Mouse (Mus musculus) spleen, postnatal 36 days (tissue): Measurements from ENCODE around the gene Abcc4.

Source experiments
- DNase-seq, 2 experiments: peaks; one replicate each; pipeline ENCODE4 v3.0.0; 2022; ENCODE audit warnings: low spot score in 2 of 2, mixed read lengths in 1 of 2

Gene Abcc4

DNA sequence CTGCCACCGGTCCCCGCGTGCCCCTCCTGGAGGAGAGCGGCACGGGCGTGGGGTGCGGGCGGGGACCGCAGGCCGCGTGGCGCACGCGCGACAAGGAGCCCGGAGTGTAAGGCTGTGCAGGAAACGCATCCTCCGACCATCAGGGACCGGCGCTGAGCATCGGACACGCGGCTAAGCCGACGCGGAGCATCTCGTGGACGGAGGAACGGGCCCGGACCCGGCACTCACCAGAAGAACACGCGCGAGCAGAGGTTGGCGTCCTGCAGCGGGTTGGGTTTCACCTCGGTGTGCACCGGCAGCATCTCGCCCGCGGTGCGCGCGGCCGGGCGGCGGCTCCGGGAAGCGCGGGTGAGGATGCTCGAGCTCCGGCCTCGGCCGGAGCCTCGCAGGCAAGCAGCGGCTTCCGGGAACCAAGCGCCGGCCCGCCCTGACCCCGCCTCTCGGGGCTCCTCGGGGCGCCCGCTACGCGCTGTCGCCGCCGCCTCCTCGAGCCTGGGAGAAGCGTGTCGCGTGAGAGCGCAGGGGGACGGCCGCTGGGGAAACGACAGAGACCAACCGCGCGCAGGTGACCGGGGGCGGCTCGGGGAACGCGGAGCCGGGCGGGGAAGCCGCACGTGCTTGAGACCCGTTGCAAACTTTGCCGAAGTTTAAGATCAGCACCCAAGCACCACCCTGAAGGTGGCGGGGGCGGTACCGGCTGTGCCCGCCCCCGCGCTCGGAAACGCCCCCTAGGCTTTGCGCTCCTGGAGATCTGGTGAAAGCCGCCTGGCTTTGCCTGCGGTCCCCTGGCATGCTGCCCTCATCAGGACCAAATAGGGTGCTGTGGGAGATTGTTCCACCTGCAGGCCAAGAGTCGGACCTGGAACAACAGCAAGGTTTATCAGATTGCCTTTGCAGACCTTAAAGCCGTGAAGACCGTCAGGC lies at the start of gene Abcc4:
Abcc4 (minus strand) TSS at position 412 of the 924 bp plus-strand sequence.
- DNase-seq, result peak; percentile 80 to 81

DNA sequence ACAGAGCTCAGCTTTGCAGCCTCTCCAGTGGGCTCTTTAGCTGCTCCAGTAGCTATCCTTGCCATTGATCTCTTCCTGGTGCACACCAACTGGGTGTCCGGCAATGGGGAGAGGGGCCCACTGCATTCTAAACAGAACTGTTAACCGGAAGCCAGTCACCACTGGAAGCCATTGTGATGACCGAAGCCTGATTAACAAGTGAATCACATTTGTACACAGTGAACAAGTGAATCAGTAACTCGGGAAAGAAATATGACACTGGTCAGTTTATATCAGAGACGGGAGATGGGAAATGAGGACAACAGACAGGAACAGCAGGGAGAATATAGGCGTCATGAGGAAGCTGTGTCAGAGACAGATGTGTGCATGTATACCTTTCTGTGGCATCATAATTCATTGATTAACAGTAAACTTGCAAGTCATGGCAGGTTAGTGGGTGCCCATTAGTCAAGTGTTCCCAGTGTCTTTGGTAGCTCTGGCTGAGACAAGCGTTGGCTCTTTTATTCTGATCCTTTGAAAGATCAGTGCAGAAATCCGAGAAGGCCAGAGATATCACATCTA lies 45.3 kb upstream of the Abcc4 start:
- no peak for DNase-seq

DNA sequence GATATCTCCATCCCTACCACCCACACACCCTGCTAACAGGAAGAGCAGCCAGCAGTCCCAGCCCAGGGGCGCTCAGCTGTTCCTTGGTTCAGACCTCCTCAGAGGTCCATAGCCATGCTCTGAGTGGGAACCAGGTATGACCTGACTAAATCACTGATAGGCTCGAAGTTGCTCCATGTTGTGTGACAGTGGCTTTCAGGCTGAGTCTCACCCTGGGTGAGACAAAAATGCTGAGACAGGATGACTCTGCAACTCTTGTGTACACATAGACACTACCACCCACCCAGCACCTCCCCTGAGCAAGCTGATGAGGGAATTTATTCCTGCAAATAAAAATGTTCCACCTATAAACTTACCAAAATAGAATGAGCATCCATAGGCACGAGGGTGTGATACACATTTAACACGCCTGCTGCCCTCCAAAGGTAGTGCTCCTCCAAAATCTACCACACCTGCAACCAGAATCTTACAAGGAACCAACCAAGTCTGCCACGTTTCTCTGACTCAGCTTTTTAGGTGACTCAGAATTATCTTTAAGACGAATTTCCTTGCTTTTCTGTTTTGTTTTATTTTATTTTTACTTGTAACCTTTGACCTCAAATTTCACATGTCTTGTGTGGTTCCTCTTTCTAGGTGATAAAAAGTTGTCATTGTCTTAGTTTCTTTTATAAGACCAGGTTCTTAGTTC lies 44.6 kb upstream of the Abcc4 start:
- peak; percentile 26 to 46 for DNase-seq

DNA sequence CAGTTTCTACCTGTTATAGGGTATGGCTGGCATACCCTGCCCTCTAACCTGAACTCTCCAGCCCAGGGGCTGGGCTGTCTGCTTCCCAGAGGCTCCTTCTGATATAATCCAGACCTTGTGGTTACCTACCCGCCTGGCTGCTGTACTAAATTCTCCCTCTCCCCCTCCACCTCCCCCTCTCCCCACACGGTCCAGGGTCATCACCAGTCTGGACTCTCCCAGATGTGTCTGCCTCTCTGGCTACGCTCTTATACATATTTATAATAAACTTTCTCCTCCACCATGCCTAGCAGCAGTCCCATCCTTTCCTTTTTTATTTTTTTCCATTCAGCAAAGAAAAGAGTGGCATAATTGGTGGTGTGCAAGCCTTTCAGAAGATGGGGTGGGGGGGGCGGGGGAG lies 43.7 kb upstream of the Abcc4 start:
- DNase-seq, result no peak

DNA sequence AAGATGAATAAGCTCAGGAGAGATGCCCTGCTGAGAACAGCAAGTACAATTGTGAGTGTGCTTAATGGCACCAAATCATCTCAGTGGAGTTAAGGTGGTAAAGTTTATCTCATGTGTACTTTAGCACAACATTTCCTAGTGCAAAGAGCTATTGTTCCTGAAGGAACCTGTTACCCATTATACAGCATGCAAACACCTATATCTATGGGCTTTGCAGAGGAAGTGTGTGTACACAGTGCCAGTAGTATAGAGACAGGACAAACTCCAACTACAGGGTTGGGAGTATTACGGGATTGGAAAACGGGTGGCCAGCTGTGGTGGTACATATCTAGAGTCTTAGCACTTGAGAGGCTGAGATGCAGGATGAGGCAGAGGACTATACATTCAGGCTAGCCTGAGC lies 43.0 kb upstream of the Abcc4 start:
- DNase-seq, result no peak

DNA sequence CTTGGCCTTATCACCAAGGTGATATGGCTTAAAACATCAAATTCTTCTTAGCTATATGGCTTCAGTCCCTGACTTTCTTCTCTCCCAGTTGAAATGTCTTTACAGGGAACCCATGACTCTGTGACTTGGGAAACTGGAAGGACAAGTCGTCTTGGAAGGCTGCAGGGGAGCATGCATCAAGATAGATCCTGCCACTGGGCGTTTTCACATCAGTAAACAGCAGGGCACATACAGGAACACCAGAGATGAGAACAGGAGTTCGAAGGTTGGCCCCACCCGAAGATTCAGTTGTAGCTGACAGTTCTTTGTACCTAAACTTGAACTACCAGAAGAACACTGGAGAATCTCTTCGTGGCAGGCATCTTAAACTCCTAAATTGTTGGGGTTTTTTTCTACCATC lies 36.8 kb upstream of the Abcc4 start:
- no peak for DNase-seq

DNA sequence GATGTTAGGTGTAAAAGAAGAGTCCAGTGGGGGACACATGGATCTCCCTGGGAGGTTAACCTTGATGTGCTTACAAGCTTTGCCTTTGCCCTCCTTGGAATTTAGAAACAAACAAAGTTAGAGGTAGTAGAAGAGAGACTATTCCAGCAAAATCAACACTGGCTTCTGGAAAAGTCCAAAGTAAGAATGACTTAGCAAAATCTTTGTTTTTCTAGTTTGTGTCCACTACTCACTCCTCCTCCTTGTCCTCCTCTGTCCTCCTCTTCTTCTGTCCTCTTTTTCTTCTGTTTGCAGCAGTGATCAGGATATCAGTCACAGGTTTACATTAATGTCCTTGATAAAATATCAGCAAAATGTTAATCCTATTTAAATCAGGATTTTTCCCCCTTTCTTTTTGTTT lies 35.8 kb upstream of the Abcc4 start:
- no peak for DNase-seq

DNA sequence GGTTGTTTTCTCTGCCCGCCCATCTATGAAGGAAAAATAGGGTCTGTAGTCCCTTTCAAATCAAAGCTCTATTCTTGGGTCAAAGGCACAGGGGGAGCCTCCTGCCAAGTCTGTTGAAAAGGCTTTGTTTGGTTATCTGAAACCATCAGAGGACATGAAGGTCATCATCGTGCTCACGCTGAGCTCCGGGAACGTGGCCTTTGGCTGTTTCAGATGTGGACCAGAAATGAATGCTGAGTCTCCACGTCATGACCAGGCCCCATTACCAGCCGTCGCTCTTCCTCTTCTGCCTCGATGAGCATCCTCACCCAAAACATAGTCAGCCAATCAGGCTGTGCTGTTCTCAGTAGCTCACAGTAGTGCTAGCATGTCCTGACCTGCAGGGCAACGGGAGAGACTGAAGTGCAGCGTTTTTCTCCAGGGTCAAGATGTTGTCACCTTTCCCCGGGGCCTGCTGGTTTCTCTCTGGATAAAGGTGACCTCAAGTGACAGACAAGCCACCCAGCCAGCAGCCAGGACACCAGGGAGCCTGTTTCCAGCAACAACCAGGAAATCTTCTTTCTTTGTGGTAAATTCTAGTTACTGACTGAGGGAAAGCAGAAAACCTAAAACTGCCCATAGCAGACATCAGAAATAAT lies 31.4 kb upstream of the Abcc4 start:
- no peak for DNase-seq

DNA sequence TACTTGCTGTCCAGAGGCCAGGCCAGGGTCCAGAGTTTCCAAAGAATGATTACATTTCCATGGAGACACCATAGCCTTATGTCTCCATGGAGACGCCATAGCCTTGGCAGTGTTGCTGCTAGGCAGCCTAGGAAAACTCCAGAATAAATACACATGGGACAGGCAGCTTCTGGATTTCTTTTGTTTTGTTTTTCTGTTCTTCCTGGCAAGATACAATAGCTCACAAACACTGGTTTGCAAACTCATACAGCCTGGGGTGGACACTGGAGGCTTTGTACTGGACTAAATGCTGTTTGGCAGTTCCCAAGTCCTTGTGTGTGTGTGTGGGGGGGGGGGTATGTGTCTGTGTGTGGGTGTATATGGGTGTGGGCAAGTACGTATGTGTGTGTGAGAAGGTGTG lies 29.1 kb upstream of the Abcc4 start:
- no peak for DNase-seq

DNA sequence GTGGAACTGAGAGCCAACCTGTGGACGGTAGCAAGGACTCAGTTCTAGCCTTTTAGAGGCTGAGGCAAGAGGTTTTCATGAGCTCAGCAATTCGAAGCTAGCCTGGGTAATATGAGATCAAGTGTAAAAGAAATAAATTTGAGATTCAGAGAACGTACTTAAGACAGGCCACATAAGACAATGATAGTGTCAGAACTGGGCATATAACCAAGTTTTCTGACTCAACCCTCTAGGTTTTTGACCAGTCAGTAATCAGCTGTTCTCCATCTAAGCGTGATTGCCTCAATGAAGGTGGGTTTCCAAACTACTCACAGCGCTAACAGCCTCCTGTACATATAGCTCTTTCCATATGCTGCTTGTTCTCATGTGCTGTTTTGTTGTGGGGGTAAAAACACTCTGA lies 27.1 kb upstream of the Abcc4 start:
- no peak for DNase-seq

DNA sequence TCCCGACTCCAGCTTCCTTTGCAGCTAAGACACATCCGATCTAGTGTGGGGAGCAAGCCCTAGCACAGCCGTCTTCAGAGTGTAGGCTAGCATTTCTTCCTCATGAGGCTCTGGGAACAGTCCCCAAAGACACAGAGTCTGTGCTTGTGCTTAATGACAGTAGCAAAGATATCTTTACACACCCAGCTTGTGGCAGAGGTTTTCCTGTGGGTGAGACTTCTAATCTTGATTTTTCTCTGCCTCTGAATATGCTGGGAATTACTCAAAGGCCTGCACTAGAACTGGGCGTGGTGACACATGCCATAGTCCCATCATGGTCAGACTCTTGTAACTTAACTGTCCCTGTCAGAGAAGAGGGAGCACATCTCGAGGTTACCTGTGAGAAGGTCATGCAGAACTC lies 24.6 kb upstream of the Abcc4 start:
- no peak for DNase-seq

DNA sequence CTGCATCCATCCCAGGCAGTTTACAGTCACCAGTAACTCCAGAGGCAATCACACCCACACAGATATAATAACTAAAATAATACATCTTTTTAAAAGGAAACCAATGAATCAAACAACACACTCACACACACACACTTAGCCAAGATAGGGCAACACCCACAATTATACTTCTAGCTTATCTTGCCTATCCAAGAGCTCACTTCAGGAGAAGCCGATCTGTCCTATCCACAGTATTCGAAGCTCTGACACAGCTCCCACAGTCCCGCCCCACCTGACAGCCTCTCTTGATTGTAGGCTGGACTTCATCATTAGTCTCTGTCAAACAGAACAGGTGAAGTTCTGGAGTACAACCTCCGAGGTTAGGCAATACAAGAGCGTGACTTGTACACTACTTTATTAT lies 19.4 kb upstream of the Abcc4 start:
- DNase-seq, result no peak

DNA sequence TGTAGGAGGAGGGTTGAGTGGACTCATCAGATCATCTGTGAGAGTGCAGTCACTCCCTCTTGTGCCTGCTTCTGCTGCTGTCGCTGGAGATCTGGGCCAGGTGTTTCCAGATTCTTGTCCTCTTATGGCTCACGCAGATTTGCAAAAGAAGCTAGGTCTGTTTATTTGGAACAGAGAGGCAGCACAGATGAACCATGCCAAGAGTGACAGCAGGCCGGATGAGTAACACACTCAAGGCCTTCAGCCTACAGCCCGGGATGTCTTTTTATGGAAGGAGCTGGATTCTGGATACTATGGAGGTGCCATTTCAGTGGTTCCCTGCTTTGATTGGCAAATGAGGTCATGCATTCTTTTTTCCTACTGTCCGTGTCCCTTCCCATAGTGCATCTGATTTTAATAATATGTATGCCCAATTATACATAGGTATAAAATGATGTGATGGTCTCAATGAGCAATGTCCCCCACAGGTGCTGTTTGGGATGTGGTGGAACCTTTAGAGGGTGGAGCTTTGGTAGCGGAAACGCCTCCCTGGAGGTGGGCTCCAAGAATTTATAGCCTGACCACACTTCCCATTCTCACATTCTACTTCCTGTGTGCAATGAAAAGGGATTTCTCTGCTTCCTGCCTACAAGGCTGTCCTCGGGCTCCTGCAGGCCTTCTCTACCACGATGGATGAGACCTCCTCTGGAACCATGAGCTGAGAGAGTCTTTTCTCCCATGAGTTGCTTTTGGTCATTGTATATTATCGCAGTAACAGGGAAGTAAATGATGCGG lies 18.1 kb upstream of the Abcc4 start:
- DNase-seq, result no peak

DNA sequence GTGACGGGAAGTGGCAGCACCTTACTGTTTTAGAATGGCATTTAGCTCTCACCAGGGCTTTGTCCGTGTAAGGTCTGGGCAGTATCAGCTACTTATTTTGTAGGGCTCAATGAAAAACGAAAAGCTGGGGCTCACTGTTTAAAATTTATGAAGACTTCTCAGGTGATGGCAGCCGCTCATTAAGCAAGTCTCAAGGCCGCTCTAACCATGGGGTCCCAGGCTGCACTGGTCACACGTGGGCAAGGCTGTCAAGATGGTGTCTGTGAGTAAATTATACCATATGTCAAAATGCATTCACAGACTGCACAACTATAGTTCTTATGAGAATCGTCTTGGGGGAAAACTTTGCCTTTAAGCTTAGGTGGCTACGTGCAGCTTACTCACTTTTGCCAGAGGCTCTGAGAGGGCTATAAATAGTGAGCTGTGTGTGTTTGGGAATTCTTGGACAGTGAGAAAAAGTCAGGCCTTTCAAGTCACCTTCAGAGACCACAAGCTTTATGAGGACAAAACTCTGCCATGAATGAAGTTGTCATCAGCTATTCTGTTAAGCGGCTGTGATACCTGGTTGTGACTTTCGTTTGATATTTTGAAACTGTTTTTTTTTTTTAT lies 13.7 kb upstream of the Abcc4 start:
- no peak for DNase-seq

DNA sequence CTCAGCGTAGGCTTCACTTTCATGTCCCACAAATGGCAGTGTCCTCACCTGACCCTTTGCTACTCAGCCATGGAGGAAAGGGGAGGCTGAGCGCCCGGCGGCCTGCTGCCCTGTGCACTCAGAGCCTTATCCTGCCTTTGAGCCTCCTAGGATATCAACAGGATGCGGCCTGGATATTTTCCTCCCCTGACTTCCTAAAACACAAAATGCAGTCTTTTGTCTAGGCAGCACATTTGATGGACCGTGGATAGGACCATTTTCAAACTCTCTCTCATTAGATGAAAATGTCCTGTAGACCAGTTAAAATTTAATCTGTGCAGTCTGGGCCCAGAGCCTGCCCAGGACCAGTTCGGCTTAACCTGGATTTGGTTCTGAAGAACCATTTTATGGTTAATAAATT lies 12.6 kb upstream of the Abcc4 start:
- DNase-seq, result no peak

DNA sequence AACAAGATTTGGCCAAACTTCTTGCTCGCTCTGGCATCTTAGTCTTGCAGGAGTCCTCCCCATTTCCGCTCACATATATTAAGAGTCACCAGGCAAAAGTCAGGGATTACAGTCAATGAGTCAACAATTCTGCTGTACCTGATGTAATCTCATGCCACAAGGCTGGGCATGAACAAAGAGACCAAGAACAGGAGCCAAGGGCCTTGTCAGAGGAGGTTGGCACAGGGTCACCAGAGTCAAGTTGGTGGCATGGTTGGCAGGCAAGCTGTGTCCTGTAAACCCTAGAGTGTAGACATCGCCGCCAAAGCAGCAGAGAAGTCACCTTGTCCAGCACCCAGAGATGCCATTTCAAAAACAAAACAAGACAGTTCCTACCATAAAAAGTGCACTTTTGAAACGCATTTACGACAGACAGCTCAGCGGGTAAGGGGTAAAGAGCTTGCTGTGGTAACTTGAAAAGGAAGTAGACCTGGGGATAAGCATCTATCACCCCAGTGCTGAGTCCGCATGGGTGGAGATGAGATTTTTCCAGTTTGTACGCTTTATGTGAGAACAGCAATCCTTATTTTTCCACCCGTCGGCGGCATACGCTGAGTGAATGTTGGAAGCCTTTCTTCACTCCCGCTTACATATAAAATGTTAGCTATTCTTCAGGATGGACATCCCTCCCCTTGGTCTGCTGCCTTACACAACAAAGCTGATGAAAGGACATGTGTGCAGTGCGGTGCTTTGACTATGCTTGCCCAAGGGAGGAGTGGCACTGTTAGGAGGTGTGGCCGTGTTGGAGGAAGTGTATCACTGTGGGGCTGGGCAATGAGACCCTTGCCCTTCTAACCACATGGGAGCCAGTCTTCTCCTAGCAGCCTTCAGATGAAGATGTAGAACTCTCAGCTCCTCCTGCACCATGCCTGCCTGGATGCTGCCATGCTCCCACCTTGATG lies 10.6 kb upstream of the Abcc4 start:
- DNase-seq, result no peak

DNA sequence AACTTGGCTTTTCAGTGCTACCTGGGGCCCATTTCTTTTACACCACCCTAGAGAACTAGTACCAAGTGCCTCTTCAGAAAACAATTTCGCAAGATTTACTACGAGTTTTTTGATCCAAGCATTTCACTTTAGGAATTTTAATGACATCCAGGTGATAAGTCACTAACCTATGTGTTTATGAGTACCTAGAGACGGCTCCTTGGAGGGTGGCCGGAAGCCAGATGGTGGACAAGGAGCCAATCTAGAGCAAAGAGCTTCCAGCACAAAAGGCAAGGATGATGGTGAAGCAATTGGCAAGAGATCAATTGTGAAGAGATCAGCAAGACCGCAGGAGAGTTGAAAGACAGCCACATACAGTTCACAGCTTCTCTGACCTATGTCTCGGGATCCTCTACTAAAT lies 8.7 kb upstream of the Abcc4 start:
- no peak for DNase-seq

DNA sequence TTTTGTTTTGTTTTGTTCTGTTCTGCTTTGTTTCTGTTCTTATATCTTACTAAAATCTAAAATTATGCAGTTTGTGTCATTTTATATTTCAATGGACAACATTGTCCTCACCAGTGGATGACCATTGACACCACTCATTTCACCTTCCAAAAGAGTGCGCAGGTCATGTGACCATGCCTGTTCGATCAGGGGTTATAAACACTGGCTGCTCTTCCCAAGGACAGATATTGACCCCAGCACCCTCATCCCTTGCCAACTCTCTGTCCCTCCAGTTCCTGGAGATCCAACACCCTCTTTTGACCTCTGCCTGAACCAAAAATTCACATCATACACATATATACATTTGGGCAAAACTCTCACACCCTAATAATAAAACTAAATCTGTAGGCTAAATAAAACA lies 8.3 kb upstream of the Abcc4 start:
- DNase-seq, result no peak

DNA sequence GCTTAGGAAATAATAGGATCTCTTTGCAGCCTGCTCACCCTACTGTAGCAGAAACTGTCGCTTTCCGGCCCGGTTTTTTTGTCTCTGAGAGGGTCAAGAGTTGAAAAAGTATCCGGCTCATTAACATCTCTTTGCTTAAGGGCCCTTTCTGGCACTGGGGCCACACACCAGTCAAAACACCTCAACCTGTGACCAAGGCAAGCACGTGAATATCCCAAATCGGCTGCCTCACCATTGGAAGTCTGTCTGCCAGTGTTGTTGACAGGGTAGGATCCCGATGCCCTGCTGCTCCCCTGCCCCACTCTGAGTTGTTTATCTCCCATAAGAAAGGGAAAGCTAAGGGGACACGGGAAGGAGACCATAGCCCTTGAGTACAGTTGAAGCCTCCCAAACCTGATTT lies 7.8 kb upstream of the Abcc4 start:
- DNase-seq, result no peak

DNA sequence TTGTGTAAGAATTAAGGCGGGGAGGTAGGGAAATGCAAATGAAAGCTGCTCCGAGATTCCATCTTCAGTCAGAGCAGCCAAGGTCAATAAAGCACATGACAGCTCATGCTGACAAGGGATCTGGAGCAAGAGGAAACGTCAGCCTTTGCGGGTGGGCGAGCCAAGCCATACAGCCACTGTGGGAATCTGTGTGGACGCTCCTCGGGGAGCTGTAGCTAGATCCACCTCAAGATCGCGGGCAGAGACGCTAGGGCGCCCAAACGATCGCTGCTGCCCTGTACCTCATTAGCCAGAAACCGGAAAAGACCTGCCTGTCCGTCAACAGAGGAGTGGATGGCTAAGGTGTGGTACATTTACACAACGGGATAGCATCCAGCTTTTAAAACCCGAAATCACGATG lies 7.4 kb upstream of the Abcc4 start:
- DNase-seq, result no peak
